Comparison of ENCODE assay signal across 21 mouse cellular contexts in genomic region chr1:116577969-116578666, GRCm38 (mm10).
A peak's percentile ranks its signal among the peaks of the same experiment; 100 is the strongest.
DNase-seq lines count a peak whose midpoint lies in the region; ATAC-seq lines count a peak whose summit lies in the region.
"Had no signal": no experiment of that assay in that cellular context is flagged by ENCODE, and none has a peak within 500 bp of the region (broad histone marks: within the 10 kb centered on the region; RNA-seq: fewer than 3 reads in every experiment).

No protein-coding gene starts in this region.

- no peak overlapping the region for H3K27ac ChIP-seq in kidney, embryonic 14.5 days (ENCODE audit: low read depth, low read length)
- no peak overlapping the region for H3K27ac ChIP-seq in midbrain, embryonic 11.5 days (ENCODE audit: low read depth, low read length)
- H3K27ac ChIP-seq: embryonic facial prominence, embryonic 15.5 days; gastrocnemius, adult 2 months; liver, embryonic 12.5 days; neural tube, embryonic 13.5 days had no signal

- peak; percentile 38 to 40 for DNase-seq in cerebellum, postnatal 10 days
- no peak for DNase-seq in cerebellum, adult 8-10 months
- DNase-seq in kidney, adult 18-20 months, result no peak
- peak; percentile 25 for DNase-seq in layer of hippocampus, adult 9-11 months
- DNase-seq in layer of hippocampus, adult 9-10 months (ENCODE audit: low spot score), result no peak
- DNase-seq in brain, adult 2 months (ENCODE audit: low read depth, low spot score), result peak; percentile 49
- DNase-seq in midbrain, embryonic 11.5 days (ENCODE audit: low spot score, missing footprints), result no peak
- DNase-seq: adrenal gland, adult 2 months; gastrocnemius, adult 2 months; heart, adult 11 months; heart, postnatal 14 days; lung, postnatal 10 days; midbrain, embryonic 14.5 days; right cerebral cortex, adult 18-20 months; thymus, adult 2 months had no signal

- H3K27me3 ChIP-seq in kidney, embryonic 14.5 days (ENCODE audit: control insufficient read depth, insufficient read depth, low read length), result no peaks in the 10 kb centered on the region
- no peaks in the 10 kb centered on the region for H3K27me3 ChIP-seq in midbrain, embryonic 11.5 days (ENCODE audit: control insufficient read depth, insufficient read depth, low read length)
- H3K27me3 ChIP-seq: embryonic facial prominence, embryonic 15.5 days; heart, embryonic 12.5 days; liver, embryonic 12.5 days; neural tube, embryonic 13.5 days had no signal

- H3K36me3 ChIP-seq in kidney, embryonic 14.5 days (ENCODE audit: control insufficient read depth, insufficient read depth, low read length), result no peaks in the 10 kb centered on the region
- no peaks in the 10 kb centered on the region for H3K36me3 ChIP-seq in midbrain, embryonic 11.5 days (ENCODE audit: control insufficient read depth, insufficient read depth, low read length)
- H3K36me3 ChIP-seq: embryonic facial prominence, embryonic 15.5 days; heart, embryonic 12.5 days; liver, embryonic 12.5 days; neural tube, embryonic 13.5 days had no signal

- H3K4me2 ChIP-seq in kidney, embryonic 14.5 days (replicated peaks; ENCODE audit: low read depth, low read length), result no peak overlapping the region
- no peak overlapping the region for H3K4me2 ChIP-seq in midbrain, embryonic 11.5 days
- H3K4me2 ChIP-seq: embryonic facial prominence, embryonic 15.5 days; heart, embryonic 12.5 days; liver, embryonic 12.5 days; neural tube, embryonic 13.5 days had no signal

- WGBS in kidney, embryonic 14.5 days, result 53% methylated on average over 4 of the region's 4 CpGs
- 84% methylated on average over 4 of the region's 4 CpGs for WGBS in midbrain, embryonic 11.5 days

- no peak overlapping the region for H3K4me3 ChIP-seq in kidney, embryonic 14.5 days (ENCODE audit: low read length)
- no peak overlapping the region for H3K4me3 ChIP-seq in midbrain, embryonic 11.5 days (ENCODE audit: low read depth, low read length)
- H3K4me3 ChIP-seq: embryonic facial prominence, embryonic 15.5 days; gastrocnemius, adult 2 months; heart, embryonic 12.5 days; liver, embryonic 12.5 days; neural tube, embryonic 13.5 days had no signal

- no peak overlapping the region for H3K9ac ChIP-seq in kidney, embryonic 14.5 days (ENCODE audit: low read depth, low read length)
- no peak overlapping the region for H3K9ac ChIP-seq in midbrain, embryonic 11.5 days (ENCODE audit: low read length)
- H3K9ac ChIP-seq: embryonic facial prominence, embryonic 15.5 days; heart, embryonic 12.5 days; liver, embryonic 12.5 days; neural tube, embryonic 13.5 days had no signal

- H3K9me3 ChIP-seq in kidney, embryonic 14.5 days (ENCODE audit: control insufficient read depth, low read length), result no peaks in the 10 kb centered on the region
- H3K9me3 ChIP-seq in midbrain, embryonic 11.5 days (ENCODE audit: control insufficient read depth, low read length), result no peaks in the 10 kb centered on the region
- H3K9me3 ChIP-seq: embryonic facial prominence, embryonic 15.5 days; heart, embryonic 12.5 days; liver, embryonic 12.5 days; neural tube, embryonic 13.5 days had no signal

- ATAC-seq in kidney, embryonic 14.5 days (ENCODE audit: low FRiP score, low TSS enrichment), result peak; percentile 78
- no peak for ATAC-seq in midbrain, embryonic 11.5 days (ENCODE audit: low FRiP score)
- ATAC-seq: forebrain, embryonic 16.5 days; liver, embryonic 12.5 days had no signal

- no peaks in the 10 kb centered on the region for H3K4me1 ChIP-seq in kidney, embryonic 14.5 days (ENCODE audit: control insufficient read depth, insufficient read depth, low read length)
- no peaks in the 10 kb centered on the region for H3K4me1 ChIP-seq in midbrain, embryonic 11.5 days (ENCODE audit: control insufficient read depth, insufficient read depth, low read length)
- H3K4me1 ChIP-seq: heart, embryonic 12.5 days; liver, embryonic 12.5 days; neural tube, embryonic 13.5 days had no signal

Comparison
In these comparisons a context has a peak if more than half of its experiments do, and no peak if none do; other contexts are left out.
1. DNase-seq: peak in cerebellum, postnatal 10 days (2 of 2), layer of hippocampus, adult 9-11 months (single experiment) and brain, adult 2 months (single experiment); none in cerebellum, adult 8-10 months (single experiment), kidney, adult 18-20 months (single experiment), layer of hippocampus, adult 9-10 months (single experiment) and midbrain, embryonic 11.5 days (single experiment).